Mouse (Mus musculus) heart, postnatal 0 days (tissue): Measurements from ENCODE around the gene Nbl1. TPM values are rescaled to one million over a fixed set of nuclear protein-coding genes. Genes with fewer than 3 reads are reported as not detected.

Source experiments
- ATAC-seq: fragments of 200-750 bp; cut with Nextera tagmentation; 2 replicates; pipeline ENCODE4 v1.8.0; 2017; ENCODE audit warnings: low read depth, moderate number of reproducible peaks, moderate library complexity; ENCODE audit not compliant: insufficient read depth
- DNase-seq: peaks from one replicate; pipeline ENCODE4 v3.0.0-alpha.2; 2016; ENCODE audit warnings: low spot score
- H3K27ac ChIP-seq: fragments of 300-500 bp; sonication (generic); 2 replicates; pipeline ENCODE4 v1.5.1; 2014; ENCODE audit warnings: low read depth, mild to moderate bottlenecking
- H3K27me3 ChIP-seq: fragments of 300-500 bp; sonication (generic); 2 replicates; pipeline ENCODE4 v1.6.1; 2014; ENCODE audit warnings: low read length, mixed read lengths; ENCODE audit not compliant: control insufficient read depth, insufficient read depth
- H3K36me3 ChIP-seq: fragments of 300-500 bp; sonication (generic); replicated peaks from 2 replicates; pipeline ENCODE4 v1.6.1; 2014; ENCODE audit warnings: low read length, mixed read lengths; ENCODE audit not compliant: control insufficient read depth, insufficient read depth
- H3K4me1 ChIP-seq: fragments of 300-500 bp; sonication (generic); 2 replicates; pipeline ENCODE4 v1.6.1; 2014; ENCODE audit warnings: antibody characterized with exemption; ENCODE audit not compliant: control insufficient read depth, insufficient read depth
- H3K4me2 ChIP-seq: fragments of 300-500 bp; sonication (generic); 2 replicates; pipeline ENCODE4 v1.6.1; 2014; ENCODE audit warnings: low read depth, mild to moderate bottlenecking, low read length, moderate library complexity
- H3K4me3 ChIP-seq: fragments of 300-500 bp; sonication (generic); 2 replicates; pipeline ENCODE4 v1.5.1; 2014; ENCODE audit warnings: low read depth, low read length
- H3K9ac ChIP-seq: fragments of 300-500 bp; sonication (generic); replicated peaks from 2 replicates; pipeline ENCODE4 v1.6.1; 2014; ENCODE audit warnings: low read depth, low read length, mixed read lengths
- H3K9me3 ChIP-seq: fragments of 300-500 bp; sonication (generic); replicated peaks from 2 replicates; pipeline ENCODE4 v1.6.1; 2016; ENCODE audit warnings: low read length; ENCODE audit not compliant: control insufficient read depth
- CTCF ChIP-seq: IDR thresholded peaks from 2 replicates; pipeline ENCODE4 v1.5.1; 2016; ENCODE audit warnings: antibody characterized with exemption, control low read depth, low read depth
- EP300 ChIP-seq: IDR thresholded peaks from 2 replicates; pipeline ENCODE4 v1.6.1; 2016; ENCODE audit warnings: antibody characterized with exemption, low read depth
- WGBS: fragments of 180-500 bp; shearing (Covaris S2); extraction: QIAGEN DNeasy Blood & Tissue Kit; methylation state at CpG from one replicate; pipeline ENCODE4 v1.1.7; 2014; 5-methylcytosine and 5-hydroxymethylcytosine counted together
- polyA plus RNA-seq: library from polyadenylated mRNA; unstranded; fragments of >200 nt; fragmentation: Nextera tagmentation; extraction: Ambion mirVana; gene quantifications from 2 replicates; pipeline ENCODE4 v1.2.1, GENCODE M21; 2015
- total RNA-seq: library from RNA; depleted of rRNA; stranded (reverse); fragments of >200 nt; gene quantifications from 2 replicates; pipeline ENCODE4 v1.2.3, GENCODE M21; 2014; ENCODE audit warnings: low replicate concordance; rRNA removed

The Nbl1 gene
- total and polyA plus RNA-seq, 2 experiments from 2014 or later = 14.2 to 55.8 TPM

DNA sequence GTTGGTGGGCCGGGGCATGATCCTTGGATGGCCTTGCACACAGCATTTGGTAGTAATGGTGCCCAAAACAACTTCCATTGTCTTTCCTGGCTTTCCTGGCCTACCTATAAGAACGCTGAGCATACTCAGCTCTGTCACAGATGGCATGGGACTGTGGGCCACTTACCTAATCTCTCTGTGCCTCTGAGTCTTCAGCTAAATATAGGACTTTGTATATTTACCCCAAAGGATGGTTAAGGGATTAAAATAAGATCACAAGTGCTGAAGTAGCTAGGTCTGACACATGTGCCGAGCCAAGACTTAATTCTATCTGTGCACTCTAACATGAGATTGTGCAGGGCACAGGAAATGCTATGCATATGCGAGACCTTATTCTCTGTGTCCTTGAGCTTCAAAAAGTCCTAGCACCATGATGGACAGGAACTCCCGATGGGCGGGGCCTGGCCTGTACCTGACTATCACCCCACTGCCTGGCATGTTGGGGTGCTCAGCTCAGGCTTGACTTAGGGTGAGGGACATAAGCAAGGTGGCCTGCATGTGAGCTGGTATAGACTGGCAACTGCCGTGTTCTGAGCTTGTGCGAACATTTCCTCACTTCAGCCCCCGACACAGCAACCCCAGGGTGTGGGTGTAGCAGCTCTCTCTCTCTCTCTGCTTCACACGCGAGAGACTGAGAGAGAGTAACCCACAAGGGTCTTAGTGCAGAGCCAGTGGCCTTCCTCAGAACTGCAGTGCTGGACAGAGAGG lies 59.4 kb downstream of the Nbl1 start:
- no peaks in the 10 kb centered on the region for H3K27me3 ChIP-seq
- H3K9me3 ChIP-seq = no peaks in the 10 kb centered on the region
- no peak overlapping the region for H3K9ac ChIP-seq
- TF ChIP-seq CTCF = no peak
- peak; percentile 71; the same call in 1 of the 2 replicates for TF ChIP-seq EP300
- ATAC-seq (peak; percentile 83), DNase-seq (peak; percentile 80)
- no peak overlapping the region for H3K4me3 ChIP-seq
- H3K36me3 ChIP-seq = 0 out of 2 replicates have a peak, but pooled peaks cover 10% of the 10 kb centered on the region
- H3K4me2 ChIP-seq = no peak overlapping the region
- WGBS = 50% methylated on average over 11 of the region's 11 CpGs
- H3K4me1 ChIP-seq = peaks cover 33% of the 10 kb centered on the region
- H3K27ac ChIP-seq = peak overlapping the region; percentile 81

DNA sequence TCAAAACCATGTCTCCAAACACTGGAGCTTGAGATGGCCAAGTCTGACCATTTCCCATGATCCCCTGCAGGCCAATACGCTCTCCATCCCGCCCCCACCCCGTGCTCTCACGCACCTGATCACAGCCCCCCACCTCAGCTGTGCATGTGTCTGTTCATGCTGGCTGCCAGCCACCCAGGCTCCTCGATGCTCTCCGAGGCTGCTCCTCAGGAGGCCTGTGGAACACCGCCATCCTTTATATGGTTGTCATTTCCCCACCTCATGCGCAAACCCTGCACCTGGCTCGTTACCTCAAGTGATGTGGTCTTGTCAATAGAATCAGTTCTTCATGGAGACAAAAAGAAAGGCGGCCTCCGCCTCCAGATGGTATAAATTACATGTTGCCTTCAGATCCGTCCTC lies 60.3 kb downstream of the Nbl1 start:
- H3K36me3 ChIP-seq = 0 out of 2 replicates have a peak, but pooled peaks cover 10% of the 10 kb centered on the region
- no peak overlapping the region for H3K9ac ChIP-seq
- H3K4me3 ChIP-seq = no peak overlapping the region
- ATAC-seq (no peak), DNase-seq (no peak)
- no peak overlapping the region for H3K4me2 ChIP-seq
- no peaks in the 10 kb centered on the region for H3K9me3 ChIP-seq
- 85% methylated on average over 12 of the region's 12 CpGs for WGBS
- no peaks in the 10 kb centered on the region for H3K27me3 ChIP-seq
- TF ChIP-seq CTCF (no peak), EP300 (no peak)
- peaks cover 24% of the 10 kb centered on the region for H3K4me1 ChIP-seq
- peak overlapping the region; percentile 81; the same call in 1 of the 2 replicates for H3K27ac ChIP-seq

Other genes starting within 250 kb of the Nbl1 start
- gene Pla2g5, start 229.5 kb downstream of the Nbl1 start, total RNA-seq = 1.6 and 9.2 TPM in 2 replicates
- gene Pla2g5, start 229.5 kb downstream of the Nbl1 start, polyA plus RNA-seq = 4.7 and 6.2 TPM in 2 replicates
- gene Gm13030, start 219.0 kb downstream of the Nbl1 start, total RNA-seq = not detected in 2 replicates
- not detected in 2 replicates for gene Gm13030, start 219.0 kb downstream of the Nbl1 start, polyA plus RNA-seq
- gene Pla2g2e, start 215.1 kb downstream of the Nbl1 start, total RNA-seq = not detected in 2 replicates
- gene Pla2g2e, start 215.1 kb downstream of the Nbl1 start, polyA plus RNA-seq = 0.15 and 0.30 TPM in 2 replicates
- gene Otud3, start 179.0 kb downstream of the Nbl1 start, total RNA-seq = 5.8 and 12.4 TPM in 2 replicates
- gene Otud3, start 179.0 kb downstream of the Nbl1 start, polyA plus RNA-seq = 3.5 and 4.1 TPM in 2 replicates
- gene Rnf186, start 125.9 kb downstream of the Nbl1 start, total RNA-seq = not detected in 2 replicates
- 0.10 TPM in 1 of 2 replicates, not detected in the other for gene Rnf186, start 125.9 kb downstream of the Nbl1 start, polyA plus RNA-seq
- gene Tmco4, start 120.1 kb downstream of the Nbl1 start, total RNA-seq = 16.9 and 18.8 TPM in 2 replicates
- gene Tmco4, start 120.1 kb downstream of the Nbl1 start, polyA plus RNA-seq = 6.2 and 7.7 TPM in 2 replicates
- gene Htr6, start 17.4 kb downstream of the Nbl1 start, total RNA-seq = not detected in 2 replicates
- gene Htr6, start 17.4 kb downstream of the Nbl1 start, polyA plus RNA-seq = not detected in 2 replicates
- gene Minos1, start 38.1 kb upstream of the Nbl1 start, total RNA-seq = 29.2 and 33.2 TPM in 2 replicates
- 1,270 and 1,334 TPM in 2 replicates for gene Minos1, start 38.1 kb upstream of the Nbl1 start, polyA plus RNA-seq
- gene Capzb, start 99.9 kb upstream of the Nbl1 start, total RNA-seq = 131 and 177 TPM in 2 replicates
- gene Capzb, start 99.9 kb upstream of the Nbl1 start, polyA plus RNA-seq = 355 and 363 TPM in 2 replicates
- gene Pqlc2, start 217.7 kb upstream of the Nbl1 start, total RNA-seq = 6.8 and 20.6 TPM in 2 replicates
- 7.7 and 8.3 TPM in 2 replicates for gene Pqlc2, start 217.7 kb upstream of the Nbl1 start, polyA plus RNA-seq
- gene Akr7a5, start 217.8 kb upstream of the Nbl1 start, total RNA-seq = 62.5 and 67.1 TPM in 2 replicates
- 65.3 and 66.4 TPM in 2 replicates for gene Akr7a5, start 217.8 kb upstream of the Nbl1 start, polyA plus RNA-seq